Mouse (Mus musculus) megakaryocyte-erythroid progenitor cell, adult 5-6 weeks (primary cell): ENCODE data around the gene Vmn1r21. TPM values are rescaled to one million over a fixed set of nuclear protein-coding genes. Genes with fewer than 3 reads are reported as not detected.
"Not testable (repeated sequence)": the region's sequence is repeated elsewhere in the genome, so short reads cannot be mapped to it uniquely, and the experiment has no call there.

Experiments
- ATAC-seq: replicated peaks from 2 replicates; pipeline ENCODE4 v1.8.0; 2016; ENCODE audit warnings: mild to moderate bottlenecking, inconsistent platforms; ENCODE audit not compliant: severe bottlenecking, poor library complexity, low FRiP score, low TSS enrichment
- total RNA-seq, 2 experiments: library from RNA; stranded (forward) in 1 of 2; stranded (reverse) in 1 of 2; fragments of 200-1000, 215-1000 nt in 1 of 2; fragments of >200 nt in 1 of 2; fragmentation: Nextera tagmentation in 1 of 2; gene quantifications; 2 replicates each; pipeline ENCODE4 v1.2.3; 2014 to 2017

The Vmn1r21 gene
- total RNA-seq (2014; fragmentation: Nextera tagmentation) = not detected in 2 replicates
- total RNA-seq (2017) = not detected in 2 replicates

DNA sequence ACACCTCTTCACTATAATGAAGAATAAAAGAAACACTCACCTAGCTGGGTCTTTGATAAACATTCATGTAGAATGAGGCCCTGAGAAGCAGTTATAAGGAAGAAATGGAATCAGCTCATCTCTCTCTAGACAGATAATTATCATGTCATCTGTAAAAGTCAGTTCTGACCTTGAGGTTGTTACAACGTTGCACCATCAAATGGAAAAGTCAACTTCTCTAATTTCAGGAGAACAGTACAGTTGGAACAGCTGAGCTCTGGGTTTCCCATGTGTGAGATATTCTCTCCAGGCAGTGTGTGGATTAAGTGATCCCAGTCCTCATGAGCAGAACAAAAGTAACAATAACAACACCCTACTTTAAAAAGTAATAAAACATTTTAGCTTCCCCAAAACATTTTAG, at the start of gene Vmn1r21:
Vmn1r21 (minus strand) TSS at position 58 of the 400 bp plus-strand sequence.
- ATAC-seq = no peak

DNA sequence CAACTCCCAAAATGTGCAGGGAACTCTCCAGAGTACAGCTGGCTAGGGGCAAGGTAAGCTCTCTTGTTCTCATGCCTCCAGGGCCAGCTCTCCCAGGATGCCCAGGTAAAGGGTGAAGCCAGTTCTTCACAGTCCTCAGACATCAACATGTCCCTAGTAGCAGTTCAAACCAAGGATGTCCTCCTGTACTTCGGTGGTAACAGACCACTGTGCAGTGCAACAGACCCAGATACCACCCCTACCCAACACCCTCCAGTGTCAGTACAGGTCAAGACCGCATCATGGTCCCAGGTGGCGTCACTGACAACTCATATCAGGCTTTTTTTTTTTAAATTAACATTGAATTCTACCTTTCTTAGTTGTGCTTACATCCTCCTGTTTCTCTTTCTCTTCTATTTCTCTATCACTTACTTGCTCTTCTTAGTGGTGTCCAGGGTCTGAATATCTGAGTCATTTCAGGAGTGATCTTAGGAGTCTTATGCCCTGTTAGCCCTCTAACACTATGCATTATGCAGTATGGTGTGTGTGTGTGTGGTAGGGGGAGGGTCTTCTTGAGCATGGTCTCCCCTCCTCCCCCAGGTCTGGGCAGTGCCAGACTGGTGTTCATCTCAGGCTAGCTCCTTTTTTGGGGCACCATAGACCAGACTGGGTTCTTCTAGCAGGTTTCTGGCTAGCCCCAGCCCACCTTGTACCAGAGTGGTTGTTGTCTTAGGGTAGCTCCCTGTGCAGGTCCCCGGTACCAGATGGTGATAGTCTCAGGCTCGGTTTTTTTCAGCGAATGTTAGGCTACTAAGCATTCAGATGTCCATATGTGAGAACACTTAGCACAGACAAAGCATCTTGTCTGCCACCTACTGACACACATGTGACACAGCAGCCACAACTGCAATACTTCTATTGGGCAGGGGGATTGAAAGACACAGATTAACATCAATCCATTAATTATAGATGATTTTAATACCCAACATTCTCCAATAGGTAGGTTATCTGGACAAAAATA, 9.2 kb upstream of the Vmn1r21 start:
- peak; percentile 99 for ATAC-seq

DNA sequence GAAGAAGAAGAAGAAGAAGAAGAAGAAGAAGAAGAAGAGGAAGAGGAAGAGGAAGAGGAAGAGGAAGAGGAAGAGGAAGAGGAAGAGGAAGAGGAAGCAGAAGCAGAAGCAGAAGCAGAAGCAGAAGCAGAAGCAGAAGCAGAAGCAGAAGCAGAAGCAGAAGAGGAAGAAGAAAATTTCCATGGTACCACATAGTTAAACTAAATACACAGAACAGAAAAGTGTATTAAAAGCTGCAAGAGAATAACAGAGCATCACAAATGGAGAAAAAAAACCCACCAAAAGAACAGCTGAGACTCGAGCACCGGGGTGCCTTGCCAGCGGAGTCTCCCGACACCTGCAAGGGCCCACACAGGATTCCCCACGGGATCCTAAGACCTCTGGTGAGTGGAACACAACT, 1.0 kb upstream of the Vmn1r21 start:
- ATAC-seq = not testable (repeated sequence)

DNA sequence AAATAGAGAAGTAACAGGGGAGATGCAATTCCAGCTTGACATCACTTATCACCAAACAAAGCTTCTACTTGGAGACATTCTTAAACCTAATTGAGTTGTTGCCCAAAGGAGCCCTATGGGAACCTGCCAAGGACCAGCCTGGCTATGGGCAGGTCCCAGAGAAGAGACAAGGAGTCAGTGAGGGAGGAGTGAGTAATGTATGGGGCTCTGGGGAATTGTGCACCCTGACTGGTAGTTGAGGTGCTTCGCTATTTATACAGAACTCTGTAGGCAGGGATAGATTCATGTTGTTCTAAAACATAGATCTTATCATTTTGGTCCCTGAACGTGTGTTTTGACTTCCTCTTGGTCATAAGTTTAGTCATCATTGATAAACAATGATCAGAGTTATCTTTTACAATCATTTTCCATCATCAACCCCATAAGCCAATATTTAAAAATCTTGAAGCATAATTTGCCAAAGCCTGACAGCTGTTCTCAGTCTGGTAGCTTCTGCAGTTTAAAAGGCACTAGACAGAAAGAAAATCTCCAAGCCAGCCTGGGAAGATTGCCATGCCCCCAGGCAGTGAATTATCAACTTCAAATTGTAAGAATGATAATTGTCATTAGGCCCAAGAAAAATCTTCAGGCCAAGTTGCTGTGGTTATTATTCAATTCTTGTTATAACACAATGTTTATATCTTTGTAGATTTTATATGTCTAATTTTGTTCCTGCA, 10.3 kb downstream of the Vmn1r21 start:
- no peak for ATAC-seq

DNA sequence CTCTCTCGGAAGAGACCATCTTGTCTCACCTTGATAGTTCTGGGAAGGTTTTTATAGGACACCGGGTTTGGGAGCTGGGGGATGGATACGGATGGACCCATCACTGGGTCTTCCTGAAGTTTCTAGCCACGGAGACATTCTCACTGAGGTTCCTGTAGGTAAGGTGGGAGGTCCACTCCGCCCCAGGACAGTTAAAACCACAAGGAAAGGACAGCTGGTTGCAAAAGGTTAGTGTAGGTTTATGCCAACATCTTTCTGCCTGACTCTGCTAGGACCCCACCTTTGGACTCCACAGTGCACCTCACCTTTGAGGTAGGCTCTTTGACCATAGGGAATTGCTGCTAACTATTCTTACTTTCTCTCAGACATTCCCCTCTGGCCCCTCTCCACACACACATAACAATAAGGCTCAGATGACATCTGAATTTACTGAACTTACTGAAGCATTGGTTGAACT, 24.9 kb downstream of the Vmn1r21 start:
- ATAC-seq = peak; percentile 16; the same call in 1 of the 2 replicates

DNA sequence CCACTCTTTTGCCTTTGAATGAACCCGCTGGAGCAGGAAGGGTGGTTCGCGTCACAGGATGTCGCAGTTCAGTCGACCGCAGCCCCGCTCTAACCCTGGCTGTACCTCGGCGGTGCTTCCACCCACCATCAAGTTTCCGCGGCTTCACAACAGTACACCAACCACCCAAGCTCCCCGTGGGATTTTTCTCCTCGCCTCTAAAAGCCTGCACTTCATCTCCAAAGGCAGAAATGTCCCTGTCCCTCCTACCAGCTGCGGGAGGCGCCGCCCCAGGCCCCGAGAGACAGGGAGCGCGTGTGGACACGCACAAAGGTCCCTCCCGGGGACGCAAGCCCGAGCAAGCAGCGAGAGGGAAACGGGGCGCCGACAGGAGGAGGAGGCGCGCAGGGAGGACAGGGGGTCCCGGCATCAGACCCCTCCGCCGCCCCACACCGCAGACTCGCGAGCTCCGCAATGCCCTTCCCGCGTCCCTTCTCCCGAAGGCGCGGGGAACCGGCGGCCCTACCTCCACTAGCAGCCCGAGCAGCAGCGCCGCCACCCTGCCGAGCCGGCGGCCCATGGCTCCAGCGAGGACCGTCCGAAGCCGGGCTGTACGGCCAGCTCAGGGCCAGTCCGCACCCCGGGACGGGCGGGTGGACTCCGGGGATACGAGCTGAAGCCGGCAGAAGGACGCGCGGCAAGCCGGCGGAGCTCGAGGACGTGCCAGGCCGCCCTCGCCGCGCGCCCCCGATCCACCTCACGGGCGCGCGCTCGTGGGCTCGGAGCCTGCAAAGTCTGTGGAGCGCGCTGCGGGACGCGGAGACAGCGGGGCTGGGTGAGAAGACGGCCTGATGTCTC, 25.5 kb downstream of the Vmn1r21 start, which contains the start of gene Vopp1:
Vopp1 (minus strand) TSS at position 738 of the 837 bp plus-strand sequence.
- peak; percentile 84 for ATAC-seq

DNA sequence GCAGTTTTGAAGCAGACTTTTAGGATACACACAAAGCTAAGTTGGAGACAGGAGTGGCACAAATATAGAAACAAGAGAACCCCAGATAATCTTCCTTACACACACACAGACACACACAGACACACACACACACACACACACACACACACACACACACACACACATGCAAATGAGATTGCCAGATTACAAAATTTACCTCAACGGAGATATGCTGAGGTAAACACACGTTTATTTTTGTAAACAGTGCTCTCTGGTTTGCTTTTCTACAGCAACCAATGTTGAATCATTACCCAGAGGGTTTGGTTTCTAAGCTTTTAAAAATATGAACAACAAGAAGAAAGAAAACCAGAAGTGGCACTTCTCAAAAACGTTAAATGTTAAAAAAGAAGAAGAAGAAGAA, 26.7 kb downstream of the Vmn1r21 start:
- no peak for ATAC-seq

DNA sequence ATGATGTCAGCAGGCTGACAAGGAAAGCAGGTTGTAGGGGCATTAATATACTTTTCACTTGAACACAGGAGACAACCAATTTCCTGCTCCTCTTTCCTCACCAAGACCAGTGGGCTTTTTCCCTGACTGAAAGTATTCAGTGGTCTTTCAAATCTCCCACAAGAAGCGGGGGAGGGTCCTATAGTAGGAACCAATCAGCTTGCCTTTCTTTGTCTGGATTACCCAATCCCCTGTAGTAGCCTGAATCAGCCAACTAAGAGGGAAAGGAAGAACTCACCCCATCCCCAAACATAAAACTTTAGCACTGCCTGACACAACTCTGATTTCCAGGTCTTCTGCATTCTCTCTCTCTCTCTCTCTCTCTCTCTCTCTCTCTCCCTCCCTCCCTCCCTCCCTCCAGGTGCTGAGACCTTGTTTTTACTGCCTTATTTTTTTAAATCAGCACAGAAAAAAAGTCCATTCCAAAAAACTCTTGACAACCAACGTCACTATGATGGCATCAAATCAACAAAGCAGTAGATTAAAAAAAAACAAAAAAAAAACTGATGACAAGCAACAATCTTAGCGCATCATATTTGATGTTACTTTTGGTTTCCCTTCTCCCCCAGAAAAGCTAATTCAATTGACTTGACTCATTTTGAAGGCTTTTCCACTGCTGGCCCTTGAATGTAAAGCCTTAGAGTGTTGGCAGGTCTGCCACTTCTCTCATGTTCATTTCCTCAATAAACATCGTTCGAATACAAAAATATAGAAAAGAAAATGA, 27.3 kb downstream of the Vmn1r21 start:
- no peak for ATAC-seq

DNA sequence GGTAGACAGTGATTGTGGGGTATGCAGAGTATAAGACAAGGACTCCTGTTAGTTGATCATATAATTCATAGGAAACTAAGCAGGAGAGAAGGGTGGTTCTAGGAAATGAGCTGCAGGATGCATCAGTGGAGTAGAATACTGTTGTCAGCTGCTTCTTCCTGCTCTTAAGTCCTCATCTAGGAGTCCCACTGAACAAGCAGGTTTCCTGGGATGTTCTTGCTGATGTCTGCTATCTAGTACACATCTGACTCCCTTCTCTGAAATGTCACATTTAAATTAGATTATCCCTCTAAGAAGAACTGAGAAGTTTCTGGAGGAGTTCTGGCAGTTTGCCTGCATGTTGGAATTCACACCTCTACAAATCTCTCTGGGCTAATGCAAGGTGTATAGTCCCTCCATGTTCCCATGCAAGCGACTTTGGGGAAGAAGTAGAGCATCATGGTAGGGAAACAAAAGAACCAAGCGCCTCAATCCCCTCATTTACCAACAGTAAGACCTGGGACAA, 35.7 kb downstream of the Vmn1r21 start:
- ATAC-seq = no peak

DNA sequence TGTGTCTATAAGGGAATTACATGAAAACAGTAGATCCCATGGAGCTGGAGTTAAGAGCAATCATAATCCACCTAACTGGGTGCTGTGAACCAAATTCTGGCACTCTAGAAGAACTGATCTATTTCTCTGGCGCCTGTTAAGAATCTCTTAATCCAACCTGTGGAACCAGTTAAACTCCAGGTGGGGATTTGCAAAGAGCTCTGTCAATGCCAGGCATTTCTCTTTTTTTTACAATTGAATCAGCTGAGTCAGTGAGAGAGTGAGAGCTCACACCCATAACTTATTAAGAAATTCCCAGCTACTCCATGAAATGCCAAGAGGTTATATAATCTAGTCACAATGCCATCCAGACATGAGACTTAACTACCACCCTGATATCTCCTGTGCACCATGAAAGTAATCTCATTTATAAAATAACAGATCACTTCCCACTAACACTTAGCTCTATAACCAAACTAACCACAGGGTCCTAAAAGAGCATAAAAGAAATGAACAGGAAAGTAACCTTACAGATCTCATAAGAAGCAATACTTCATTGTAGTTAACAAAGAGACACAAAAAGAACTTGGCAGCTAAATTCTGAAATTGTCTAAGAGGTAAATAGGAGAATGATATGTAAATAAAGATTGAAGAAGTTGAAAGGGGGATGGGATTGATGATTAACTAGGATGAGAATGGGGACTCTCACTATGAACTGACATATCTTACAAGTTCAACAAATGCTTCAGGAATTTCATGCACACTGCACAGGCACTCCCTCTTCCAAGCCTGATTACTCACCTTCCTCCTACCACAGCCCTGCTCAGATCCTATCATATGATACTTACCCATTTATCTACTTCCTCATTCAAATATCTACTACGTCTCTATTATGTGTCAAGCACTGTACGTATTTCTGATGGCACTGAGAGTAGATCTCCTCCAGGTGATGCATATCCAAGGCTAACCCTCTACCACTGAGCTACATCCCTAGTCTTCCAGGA, 38.1 kb downstream of the Vmn1r21 start:
- ATAC-seq = 0 out of 2 replicates have a peak, but pooled peaks have one; percentile 34

DNA sequence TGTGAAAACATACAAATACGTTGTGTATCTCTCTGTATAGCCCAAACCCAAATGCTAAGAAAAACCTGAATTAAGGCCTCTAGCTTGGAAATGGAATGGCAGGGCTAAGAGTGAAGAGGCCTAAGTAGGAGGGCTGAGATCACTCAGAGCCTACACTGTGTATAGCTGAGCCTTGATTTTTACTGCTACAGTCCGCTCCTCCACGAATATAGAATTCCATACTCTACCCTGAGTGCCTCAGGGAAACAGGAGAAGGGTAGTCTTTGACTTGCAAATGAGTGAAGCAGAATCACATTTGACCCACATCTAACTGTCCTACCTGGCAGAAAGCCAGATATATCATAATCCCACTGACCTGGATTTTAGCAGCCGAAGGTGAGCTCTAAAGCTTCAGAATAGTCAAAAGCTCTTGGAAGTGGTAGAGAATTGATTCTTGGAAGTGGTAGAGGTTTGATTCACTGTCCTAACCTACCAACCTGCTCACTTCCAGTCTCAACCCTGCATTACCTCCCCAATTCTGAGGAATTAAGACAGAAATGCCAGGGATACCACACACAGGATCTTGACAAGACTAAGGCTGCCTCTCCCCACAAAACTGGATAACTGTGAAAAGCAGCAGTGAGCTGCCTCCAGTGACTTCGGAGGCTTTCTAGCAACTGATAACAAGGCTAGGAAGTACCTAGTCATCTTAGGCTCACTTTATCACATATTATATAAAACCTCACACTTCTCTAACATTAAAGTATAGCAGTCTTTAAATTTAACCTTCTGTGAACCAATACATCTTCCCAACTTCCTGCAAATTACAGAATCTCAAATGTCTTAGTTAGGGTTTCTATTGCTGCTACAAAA, 44.7 kb downstream of the Vmn1r21 start:
- peak; percentile 85 for ATAC-seq

DNA sequence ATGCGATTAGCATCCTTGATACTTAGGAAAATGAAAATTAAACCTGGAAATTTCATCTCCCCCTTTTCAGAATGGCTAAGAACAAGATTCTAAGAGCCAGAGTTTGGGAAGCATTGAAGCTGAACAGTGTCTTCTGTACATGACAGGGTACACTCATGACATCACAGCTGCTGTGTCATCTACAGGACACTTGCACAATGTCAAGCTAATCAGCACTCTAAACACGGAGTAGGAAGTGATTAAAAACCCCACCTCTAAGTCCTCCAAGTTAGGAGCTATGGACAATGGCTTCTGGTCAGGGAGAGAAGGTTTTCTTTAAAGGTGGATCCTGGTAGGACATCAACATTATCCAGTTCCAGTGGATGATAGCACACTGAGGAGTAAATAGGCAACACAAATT, 47.0 kb downstream of the Vmn1r21 start:
- ATAC-seq = no peak

DNA sequence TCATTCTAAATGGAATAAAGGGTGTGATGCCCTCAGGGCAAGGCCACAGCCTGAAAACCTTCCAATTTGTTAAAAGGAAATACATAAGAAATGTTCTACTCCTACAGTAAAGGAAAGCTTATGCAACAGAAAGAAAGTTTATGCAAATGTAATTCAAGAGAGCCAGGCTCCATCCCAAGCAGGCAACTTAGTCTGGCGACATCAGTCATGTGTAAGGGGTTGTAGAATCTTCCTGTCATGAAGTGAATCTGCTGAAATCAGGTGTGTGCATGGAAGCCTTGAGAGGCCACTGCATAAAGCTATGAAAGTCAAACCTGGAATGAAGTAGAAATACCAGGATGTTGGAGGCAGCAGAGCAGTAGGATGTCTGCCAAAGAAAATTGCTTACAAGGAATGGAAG, 51.2 kb downstream of the Vmn1r21 start:
- no peak for ATAC-seq

DNA sequence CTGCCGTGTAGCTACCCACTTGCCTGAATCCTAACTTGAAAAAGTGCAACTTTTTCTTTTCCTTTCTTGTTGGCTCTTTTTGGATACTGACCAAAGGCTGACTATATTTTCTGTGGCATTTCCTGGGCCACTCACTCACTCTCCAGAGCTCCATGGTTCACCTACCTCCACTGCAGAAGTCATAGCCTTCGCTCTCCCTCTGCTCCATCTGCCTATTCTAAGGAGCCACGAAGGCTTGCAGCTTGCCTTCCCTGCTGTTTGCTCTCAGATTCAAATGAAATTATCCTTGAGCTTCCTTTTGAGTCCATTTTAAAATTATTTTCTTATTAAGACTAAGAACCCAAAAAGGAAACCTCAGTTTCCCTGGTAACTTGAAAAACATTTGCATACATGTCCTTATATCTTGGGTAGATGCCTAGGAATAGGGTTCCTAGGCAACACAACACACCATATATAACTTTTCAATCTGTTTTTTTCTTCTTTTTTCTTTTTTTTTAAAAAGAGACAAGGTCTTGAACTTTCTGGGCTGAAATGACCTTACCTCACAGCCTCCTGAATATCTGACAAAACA, 53.2 kb downstream of the Vmn1r21 start:
- no peak for ATAC-seq

DNA sequence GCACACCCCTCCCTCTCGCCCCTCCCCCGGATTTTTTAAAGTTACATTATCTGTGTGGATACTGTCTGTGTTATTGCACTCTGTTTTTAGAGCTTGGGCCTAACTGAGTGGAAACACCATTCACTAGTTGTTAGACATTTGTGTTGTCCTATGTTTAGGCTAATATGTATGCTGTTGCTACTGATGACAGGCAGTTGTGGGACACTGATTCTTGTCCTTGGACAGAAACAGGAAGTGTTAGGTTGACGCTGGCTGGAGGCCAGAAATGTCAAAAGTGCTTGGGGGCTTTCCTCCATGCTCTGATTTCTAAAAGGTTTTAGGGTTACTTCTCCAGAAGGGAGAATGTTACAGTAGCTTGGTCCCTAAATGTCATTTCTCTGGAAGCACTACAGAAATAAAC, 54.3 kb downstream of the Vmn1r21 start:
- ATAC-seq = no peak
